Mouse (Mus musculus) liver, adult 2 months (tissue): Measurements from ENCODE around the gene Tagln. TPM values are rescaled to one million over a fixed set of nuclear protein-coding genes. Genes with fewer than 3 reads are reported as not detected.

Experiments used
- DNase-seq: peaks from one replicate; pipeline ENCODE4 v3.0.0-alpha.2; 2011; ENCODE audit warnings: low read depth, low spot score; ENCODE audit errors: extremely low read depth
- H3K27ac ChIP-seq: fragments of 200-500 bp; replicated peaks from 2 replicates; pipeline ENCODE4 v1.5.1; 2012; ENCODE audit warnings: low read depth, mild to moderate bottlenecking, control low read depth, inconsistent platforms, low read length; ENCODE audit not compliant: insufficient read depth
- H3K27me3 ChIP-seq: fragments of 200-500 bp; 2 replicates; pipeline ENCODE4 v1.6.1; 2012; ENCODE audit warnings: mild to moderate bottlenecking, moderate library complexity, low read length, inconsistent platforms; ENCODE audit not compliant: control insufficient read depth, insufficient read depth
- H3K36me3 ChIP-seq: fragments of 200-500 bp; 2 replicates; pipeline ENCODE4 v1.6.1; 2012; ENCODE audit warnings: low read length, inconsistent platforms; ENCODE audit not compliant: control insufficient read depth, insufficient read depth
- H3K4me1 ChIP-seq: fragments of 200-500 bp; 2 replicates; pipeline ENCODE4 v1.6.1; 2011; ENCODE audit warnings: low read length; ENCODE audit not compliant: control insufficient read depth, insufficient read depth
- H3K4me3 ChIP-seq: fragments of 200-500 bp; 2 replicates; pipeline ENCODE4 v1.5.1; 2011; ENCODE audit warnings: low read depth, mild to moderate bottlenecking, control low read depth, low read length, moderate library complexity; ENCODE audit not compliant: insufficient read depth
- H3K79me2 ChIP-seq: fragments of 200-500 bp; 2 replicates; pipeline ENCODE4 v1.6.1; 2012; ENCODE audit warnings: inconsistent platforms, mild to moderate bottlenecking, low read length, moderate library complexity; ENCODE audit not compliant: control insufficient read depth, insufficient read depth
- H3K9ac ChIP-seq: fragments of 200-500 bp; 2 replicates; pipeline ENCODE4 v1.6.1; 2012; ENCODE audit warnings: low read depth, mild to moderate bottlenecking, control low read depth, inconsistent platforms, low read length
- CTCF ChIP-seq: fragments of 200-500 bp; IDR thresholded peaks from 2 replicates; pipeline ENCODE4 v1.5.1; 2011; ENCODE audit warnings: low read depth, low read length, control low read depth
- POLR2A ChIP-seq: fragments of 200-500 bp; IDR thresholded peaks from 2 replicates; pipeline ENCODE4 v1.6.1; 2011; ENCODE audit warnings: low read length, control low read depth; ENCODE audit not compliant: insufficient read depth; ENCODE audit errors: extremely low read depth
- WGBS: fragments of 180-500 bp; shearing (Covaris S2); methylation state at CpG from one replicate; pipeline ENCODE4 v1.1.7; 2018; 5-methylcytosine and 5-hydroxymethylcytosine counted together
- polyA plus RNA-seq: library from polyadenylated mRNA; depleted of rRNA; stranded (reverse); fragments of >200 nt; gene quantifications from 2 replicates; pipeline ENCODE4 v1.2.3, GENCODE M21; 2012
- total RNA-seq: library from RNA; depleted of rRNA; stranded (reverse); fragments of >200 nt; gene quantifications from 2 replicates; pipeline ENCODE4 v1.2.3, GENCODE M21; 2014

Tagln gene
- total and polyA plus RNA-seq, 2 experiments: 5.3 to 7.2 TPM

GRCm38 (mm10) chr9:45939794-45940193 lies 3.9 kb upstream of the Tagln start:
- H3K36me3 ChIP-seq: peaks cover 21% of the 10 kb centered on the region; the same call in 1 of the 2 replicates

GRCm38 (mm10) chr9:45938952-45939637 lies 3.2 kb upstream of the Tagln start:
- WGBS: 79% methylated on average over 15 of the region's 15 CpGs
- Histone ChIP-seq H3K4me3 (no peak overlapping the region), H3K27me3 (no peaks in the 10 kb centered on the region), H3K79me2 (no peaks in the 10 kb centered on the region), H3K9ac (no peak overlapping the region), H3K27ac (no peak overlapping the region), H3K36me3 (peaks cover 18% of the 10 kb centered on the region; the same call in 1 of the 2 replicates), H3K4me1 (peaks cover 8% of the 10 kb centered on the region; the same call in 1 of the 2 replicates)
- TF ChIP-seq POLR2A: no peak
- TF ChIP-seq CTCF: no peak
- DNase-seq: no peak

More at GRCm38 (mm10) chr9:45939794-45940193, 3.9 kb upstream of the Tagln start:
- no peak for TF ChIP-seq CTCF
- no peak for TF ChIP-seq POLR2A
- Histone ChIP-seq H3K27ac (no peak overlapping the region), H3K79me2 (no peaks in the 10 kb centered on the region), H3K9ac (no peak overlapping the region), H3K27me3 (no peaks in the 10 kb centered on the region), H3K4me3 (no peak overlapping the region), H3K4me1 (peaks cover 8% of the 10 kb centered on the region; the same call in 1 of the 2 replicates)
- no peak for DNase-seq
- 91% methylated on average over 6 of the region's 6 CpGs for WGBS

- H3K79me2 ChIP-seq: no peaks in the 10 kb centered on the region
- WGBS: 18% methylated on average over 8 of the region's 8 CpGs
- peaks cover 15% of the 10 kb centered on the region; the same call in 1 of the 2 replicates for H3K36me3 ChIP-seq
- H3K4me3 ChIP-seq: no peak overlapping the region
- no peak overlapping the region for H3K9ac ChIP-seq
- TF ChIP-seq POLR2A (0 out of 2 replicates have a peak, but pooled peaks have one; percentile 11), CTCF (no peak)
- H3K4me1 ChIP-seq: peaks cover 11% of the 10 kb centered on the region
- peak overlapping the region; percentile 13 for H3K27ac ChIP-seq
- no peaks in the 10 kb centered on the region for H3K27me3 ChIP-seq
- DNase-seq: peak; percentile 79
Observed at GRCm38 (mm10) chr9:45938088-45938487, 2.2 kb upstream of the Tagln start.

GRCm38 (mm10) chr9:45936883-45937282 lies 1.0 kb upstream of the Tagln start:
- no peak for TF ChIP-seq POLR2A
- TF ChIP-seq CTCF: peak; percentile 83
- WGBS: 6% methylated on average over 3 of the region's 3 CpGs

GRCm38 (mm10) chr9:45932571-45933415 lies 3.1 kb downstream of the Tagln start:
- Histone ChIP-seq H3K4me3 (peak overlapping the region; percentile 21; the same call in 1 of the 2 replicates), H3K27me3 (no peaks in the 10 kb centered on the region), H3K79me2 (no peaks in the 10 kb centered on the region), H3K36me3 (peaks cover 15% of the 10 kb centered on the region; the same call in 1 of the 2 replicates), H3K27ac (peak overlapping the region; percentile 98), H3K9ac (peak overlapping the region; percentile 71), H3K4me1 (peaks cover 28% of the 10 kb centered on the region)
- no peak for TF ChIP-seq CTCF
- peak; percentile 41; the same call in 1 of the 2 replicates for TF ChIP-seq POLR2A
- peak; percentile 98 for DNase-seq
- WGBS: 14% methylated on average over 11 of the region's 11 CpGs

More at GRCm38 (mm10) chr9:45936883-45937282, 1.0 kb upstream of the Tagln start:
- DNase-seq: peak; percentile 76
- Histone ChIP-seq H3K79me2 (no peaks in the 10 kb centered on the region), H3K36me3 (peaks cover 11% of the 10 kb centered on the region; the same call in 1 of the 2 replicates), H3K27me3 (no peaks in the 10 kb centered on the region), H3K27ac (peak overlapping the region; percentile 7), H3K4me3 (no peak overlapping the region), H3K4me1 (peaks cover 18% of the 10 kb centered on the region), H3K9ac (no peak overlapping the region)
